Mouse (Mus musculus): ENCODE measurements at regions not wholly inside any gene's neighbourhood (a gene's known extent, or its start where the extent isn't known, plus 50 kb on each side); places are given as distances from the start of the nearest gene placed in this dataset.

- H3K27ac ChIP-seq (ENCODE audit: control insufficient read depth, low read depth, low read length): no peak overlapping the region
- TF ChIP-seq E2F4 (IDR thresholded peaks at IDR 0.05; ENCODE audit: borderline replicate concordance, low read depth, low read length): no peak
- TF ChIP-seq NELFE (IDR thresholded peaks at IDR 0.05; ENCODE audit: low read depth, low read length): no peak
- TF ChIP-seq BHLHE40 (IDR thresholded peaks at IDR 0.05; ENCODE audit: borderline replicate concordance, low read depth, low read length): no peak
- TF ChIP-seq EP300 (IDR thresholded peaks at IDR 0.05; ENCODE audit: low read depth in 1 of 2, low read length in 2 of 2): no peak
- no peak for TF ChIP-seq MYC (IDR thresholded peaks at IDR 0.05; ENCODE audit: low read depth, low read length)
- no peak for TF ChIP-seq NRF1 (IDR thresholded peaks at IDR 0.05; ENCODE audit: insufficient read depth, low read depth, low read length, poor library complexity, severe bottlenecking)
- no peak for TF ChIP-seq TBP (IDR thresholded peaks at IDR 0.05; ENCODE audit: low read depth, low read length)
- no peak for TF ChIP-seq MYB (IDR thresholded peaks at IDR 0.05; ENCODE audit: low read depth, low read length)
- no peak for TF ChIP-seq JUND (IDR thresholded peaks at IDR 0.05; ENCODE audit: low read depth, low read length)
- no peak for TF ChIP-seq KAT2A (conservative IDR thresholded peaks at IDR 0.05; ENCODE audit: low read depth, low read length)
- TF ChIP-seq MAX (IDR thresholded peaks at IDR 0.05; ENCODE audit: low read length): no peak
- TF ChIP-seq CHD1 (IDR thresholded peaks at IDR 0.05; ENCODE audit: low read depth, low read length): no peak
- TF ChIP-seq ZC3H11A (IDR thresholded peaks at IDR 0.05; ENCODE audit: low read depth, low read length): no peak
- no peak for TF ChIP-seq TCF12 (IDR thresholded peaks at IDR 0.05; ENCODE audit: low read depth, low read length)
- no peak for TF ChIP-seq CHD2 (IDR thresholded peaks at IDR 0.05; ENCODE audit: low read length)
- no peaks in the 10 kb centered on the region for H3K79me2 ChIP-seq (ENCODE audit: control insufficient read depth, insufficient read depth, low read length, poor library complexity)
- no peak overlapping the region for H3K9ac ChIP-seq (ENCODE audit: control insufficient read depth, low read depth, low read length, poor library complexity, severe bottlenecking)
- H3K9me3 ChIP-seq (replicated peaks; ENCODE audit: insufficient read depth, low read length): no peaks in the 10 kb centered on the region
- DNase-seq (ENCODE audit: low read depth, low spot score): no peak
- H3K36me3 ChIP-seq (ENCODE audit: control insufficient read depth in 1 of 2, insufficient read depth in 2 of 2, low read length in 2 of 2): no peaks in the 10 kb centered on the region
- no peaks in the 10 kb centered on the region for H3K27me3 ChIP-seq (ENCODE audit: control insufficient read depth in 1 of 2, insufficient read depth in 2 of 2, low read length in 2 of 2)
- no peak overlapping the region for H3K4me3 ChIP-seq (ENCODE audit: control insufficient read depth in 1 of 2, insufficient read depth in 1 of 2, low read depth in 2 of 2, low read length in 2 of 2)
- no peaks in the 10 kb centered on the region for H3K4me1 ChIP-seq (ENCODE audit: control insufficient read depth in 1 of 2, insufficient read depth in 2 of 2, low read length in 2 of 2)
Measured at GRCm38 (mm10) chr4:125194722-125195380, 67.2 kb upstream of the Zc3h12a start.

GRCm38 (mm10) chr4:125194298-125194697, 66.7 kb upstream of the Zc3h12a start:
- Histone ChIP-seq H3K36me3 (ENCODE audit: control insufficient read depth in 1 of 2, insufficient read depth in 2 of 2, low read length in 2 of 2) (no peaks in the 10 kb centered on the region), H3K9ac (ENCODE audit: control insufficient read depth, low read depth, low read length, poor library complexity, severe bottlenecking) (no peak overlapping the region), H3K27me3 (ENCODE audit: control insufficient read depth in 1 of 2, insufficient read depth in 2 of 2, low read length in 2 of 2) (no peaks in the 10 kb centered on the region), H3K4me3 (ENCODE audit: control insufficient read depth in 1 of 2, insufficient read depth in 1 of 2, low read depth in 2 of 2, low read length in 2 of 2) (no peak overlapping the region), H3K9me3 (replicated peaks; ENCODE audit: insufficient read depth, low read length) (no peaks in the 10 kb centered on the region), H3K4me1 (ENCODE audit: control insufficient read depth in 1 of 2, insufficient read depth in 2 of 2, low read length in 2 of 2) (no peaks in the 10 kb centered on the region), H3K27ac (ENCODE audit: control insufficient read depth, low read depth, low read length) (no peak overlapping the region), H3K79me2 (ENCODE audit: control insufficient read depth, insufficient read depth, low read length, poor library complexity) (no peaks in the 10 kb centered on the region)
- TF ChIP-seq USF2 (IDR thresholded peaks at IDR 0.05; ENCODE audit: borderline replicate concordance in 1 of 2, insufficient read depth in 1 of 2, low read depth in 1 of 2, low read length in 2 of 2): no peak
- no peak for TF ChIP-seq BHLHE40 (IDR thresholded peaks at IDR 0.05; ENCODE audit: borderline replicate concordance, low read depth, low read length)
- no peak for TF ChIP-seq TAL1 (IDR thresholded peaks at IDR 0.05; ENCODE audit: low read length)
- no peak for TF ChIP-seq GATA1 (IDR thresholded peaks at IDR 0.05; ENCODE audit: low read depth, low read length)
- TF ChIP-seq CHD1 (IDR thresholded peaks at IDR 0.05; ENCODE audit: low read depth, low read length): no peak
- no peak for TF ChIP-seq USF1 (IDR thresholded peaks at IDR 0.05; ENCODE audit: low read depth, low read length)
- TF ChIP-seq MAZ (IDR thresholded peaks at IDR 0.05; ENCODE audit: low read depth, low read length): no peak
- no peak for TF ChIP-seq SMC3 (IDR thresholded peaks at IDR 0.05; ENCODE audit: low read depth, low read length)
- no peak for TF ChIP-seq MXI1 (IDR thresholded peaks at IDR 0.05; ENCODE audit: low read depth, low read length)
- no peak for TF ChIP-seq ZKSCAN1 (IDR thresholded peaks at IDR 0.05; ENCODE audit: low read depth, low read length)
- no peak for TF ChIP-seq E2F4 (IDR thresholded peaks at IDR 0.05; ENCODE audit: borderline replicate concordance, low read depth, low read length)
- TF ChIP-seq NRF1 (IDR thresholded peaks at IDR 0.05; ENCODE audit: insufficient read depth, low read depth, low read length, poor library complexity, severe bottlenecking): no peak
- no peak for TF ChIP-seq ZMIZ1 (IDR thresholded peaks at IDR 0.05; ENCODE audit: low read depth, low read length)
- no peak for TF ChIP-seq SIN3A (IDR thresholded peaks at IDR 0.05; ENCODE audit: low read length)
- no peak for TF ChIP-seq ZNF384 (IDR thresholded peaks at IDR 0.05; ENCODE audit: low read depth, low read length)
- TF ChIP-seq POLR2AphosphoS5 (IDR thresholded peaks at IDR 0.05; ENCODE audit: borderline replicate concordance, low read depth, low read length): no peak
- TF ChIP-seq ZC3H11A (IDR thresholded peaks at IDR 0.05; ENCODE audit: low read depth, low read length): no peak
- no peak for DNase-seq (ENCODE audit: low read depth, low spot score)
